Mouse (Mus musculus): Measurements from ENCODE around the gene Tbc1d4.

- no peak for TF ChIP-seq CTCF (IDR thresholded peaks at IDR 0.05; ENCODE audit: control insufficient read depth, insufficient read depth, insufficient read length)
- TF ChIP-seq MYOD1 (IDR thresholded peaks at IDR 0.05; ENCODE audit: control insufficient read depth, insufficient read length, low read depth): no peak
- no peak for TF ChIP-seq CEBPB (IDR thresholded peaks at IDR 0.05; ENCODE audit: low read depth)
- TF ChIP-seq MAX (IDR thresholded peaks at IDR 0.05): no peak
- no peak for TF ChIP-seq FOSL1 (IDR thresholded peaks at IDR 0.05; ENCODE audit: insufficient read depth, low read length, poor library complexity, severe bottlenecking)
- TF ChIP-seq USF1 (IDR thresholded peaks at IDR 0.05; ENCODE audit: low read depth): no peak
- TF ChIP-seq MYOG (IDR thresholded peaks at IDR 0.05; ENCODE audit: control insufficient read depth, extremely low read depth, insufficient read length): no peak
Observed at GRCm38 (mm10) chr14:101575651-101576050, 33.3 kb downstream of the Tbc1d4 start.

All from C2C12 (cell line).